Mouse (Mus musculus) brain, embryonic 14.5 days (tissue): ENCODE measurements around the gene Krt80.

Source experiments
- CTCF ChIP-seq: fragments of 200-500 bp; IDR thresholded peaks from 2 replicates; pipeline ENCODE4 v1.5.1; 2012; ENCODE audit warnings: inconsistent platforms, mild to moderate bottlenecking, moderate library complexity, borderline replicate concordance; ENCODE audit not compliant: insufficient read depth, insufficient read length; ENCODE audit errors: extremely low read depth
- POLR2A ChIP-seq: fragments of 200-500 bp; IDR thresholded peaks from 2 replicates; pipeline ENCODE4 v1.6.1; 2012; ENCODE audit warnings: mild to moderate bottlenecking, inconsistent platforms, borderline replicate concordance; ENCODE audit not compliant: poor library complexity, insufficient read depth, insufficient read length, severe bottlenecking; ENCODE audit errors: extremely low read depth

DNA sequence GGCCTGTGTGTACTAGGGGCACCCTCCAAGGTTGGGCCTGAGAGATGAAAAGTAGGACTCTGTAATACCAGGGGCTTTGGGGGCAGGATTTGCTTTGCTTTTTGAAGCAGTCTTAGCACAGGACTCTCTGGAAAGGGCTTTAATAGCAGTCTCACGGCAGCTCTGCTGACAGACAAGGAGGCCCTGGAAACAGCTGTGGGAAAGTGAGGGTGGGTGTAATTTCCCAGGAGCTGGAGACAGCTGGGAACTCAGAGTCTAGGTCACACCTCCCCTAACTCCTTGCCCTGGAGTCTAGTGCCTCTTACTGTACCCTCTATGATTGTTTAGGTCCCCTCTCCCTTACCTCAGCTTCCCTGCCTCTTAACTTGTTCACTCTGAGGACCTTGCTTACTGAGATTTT is 36.8 kb downstream of the Krt80 start:
- no peak for TF ChIP-seq POLR2A
- TF ChIP-seq CTCF: no peak
